Mouse (Mus musculus) testis, postnatal 14 days (tissue): ENCODE data around the gene Fbxl5.

Experiments used
- DNase-seq: peaks from one replicate; pipeline ENCODE4 v3.0.0; 2021; ENCODE audit warnings: low spot score

Gene Fbxl5

GRCm38 (mm10) chr5:43781977-43782930 lies 39.2 kb downstream of the Fbxl5 start:
- DNase-seq, result peak; percentile 85

- DNase-seq, result peak; percentile 69
These were observed 39.9 kb downstream of the Fbxl5 start for GRCm38 (mm10) chr5:43781423-43781976.

DNA sequence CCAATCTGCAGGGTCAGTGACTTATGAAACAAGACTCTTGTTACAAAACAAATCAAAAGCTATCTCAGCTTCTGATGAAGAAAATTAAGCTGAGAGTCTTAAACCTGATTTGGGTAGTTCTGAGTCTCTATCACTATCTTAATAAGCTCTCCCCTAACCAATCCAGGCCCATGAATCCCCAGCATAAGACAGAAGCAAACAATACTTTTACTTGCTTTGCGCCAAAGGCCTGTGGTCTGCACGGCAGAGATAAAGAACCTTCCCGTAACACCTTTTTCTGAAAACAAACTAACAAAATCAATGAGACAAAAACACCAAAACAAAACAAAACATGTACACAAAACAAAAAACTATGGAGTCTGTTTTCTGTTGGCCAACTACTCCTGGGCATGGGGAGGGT lies 42.9 kb downstream of the Fbxl5 start:
- no peak for DNase-seq

- no peak for DNase-seq
These were observed 44.4 kb downstream of the Fbxl5 start for GRCm38 (mm10) chr5:43776993-43777392.

- no peak for DNase-seq
These were observed 45.0 kb downstream of the Fbxl5 start for GRCm38 (mm10) chr5:43776407-43776806.

GRCm38 (mm10) chr5:43771555-43771954 lies 49.9 kb downstream of the Fbxl5 start:
- no peak for DNase-seq

DNA sequence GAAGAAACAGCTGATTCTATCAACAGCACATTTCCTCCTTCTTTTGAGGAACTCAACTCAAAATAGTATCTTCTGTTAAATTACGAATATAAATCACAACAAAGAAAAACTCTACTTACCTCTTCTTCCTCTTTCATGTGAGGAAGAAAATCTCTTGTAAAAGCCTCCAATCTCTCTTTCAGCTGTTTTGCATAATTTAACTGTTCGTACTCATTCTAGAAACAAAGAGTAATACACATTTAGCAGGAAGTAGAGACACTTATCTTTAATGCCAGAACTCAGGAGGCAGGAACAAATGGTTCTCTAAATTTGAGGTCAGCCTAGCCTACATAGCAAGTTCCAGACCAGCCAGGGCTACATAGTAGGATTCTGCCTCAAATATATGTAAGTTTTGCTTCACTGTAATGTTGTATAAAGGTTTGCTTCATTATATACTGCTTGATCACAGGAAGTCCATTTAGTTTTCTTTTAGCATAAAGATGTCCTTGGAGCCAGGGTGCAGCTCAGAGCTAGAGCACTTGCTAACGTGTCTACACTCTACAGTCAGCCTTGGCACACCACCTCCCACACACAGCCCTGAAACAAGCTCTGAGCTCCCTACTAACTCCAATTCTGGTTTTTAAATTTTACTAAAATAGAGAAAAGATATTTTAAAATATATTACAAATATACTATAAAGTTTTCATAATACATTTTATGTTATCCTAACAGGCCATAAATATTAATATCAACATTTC lies 50.7 kb downstream of the Fbxl5 start:
- no peak for DNase-seq

- DNase-seq, result no peak
These were observed 72.3 kb downstream of the Fbxl5 start for GRCm38 (mm10) chr5:43749092-43749491.

- DNase-seq, result no peak
These were observed 73.4 kb downstream of the Fbxl5 start for GRCm38 (mm10) chr5:43748039-43748438.

- DNase-seq, result no peak
These were observed 76.3 kb downstream of the Fbxl5 start for GRCm38 (mm10) chr5:43745156-43745555.

DNA sequence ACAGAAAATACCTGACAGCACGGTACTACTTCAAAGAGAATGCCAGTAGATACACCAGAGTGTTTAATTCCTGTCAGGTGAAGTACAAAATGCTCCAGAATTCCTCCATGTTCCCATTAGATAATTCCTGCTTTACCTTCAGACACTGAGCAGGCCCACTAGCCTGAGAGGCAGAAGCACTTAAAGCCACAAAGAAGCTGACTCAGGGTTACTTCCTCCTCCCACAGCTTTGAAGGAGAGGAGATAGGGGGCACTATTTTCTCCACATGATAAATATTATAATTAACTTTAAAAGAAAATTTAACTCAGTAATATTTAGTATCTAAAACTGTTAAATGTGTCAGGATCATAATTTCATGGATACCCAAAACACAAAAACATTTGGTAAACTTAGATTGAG lies 77.3 kb downstream of the Fbxl5 start:
- no peak for DNase-seq

DNA sequence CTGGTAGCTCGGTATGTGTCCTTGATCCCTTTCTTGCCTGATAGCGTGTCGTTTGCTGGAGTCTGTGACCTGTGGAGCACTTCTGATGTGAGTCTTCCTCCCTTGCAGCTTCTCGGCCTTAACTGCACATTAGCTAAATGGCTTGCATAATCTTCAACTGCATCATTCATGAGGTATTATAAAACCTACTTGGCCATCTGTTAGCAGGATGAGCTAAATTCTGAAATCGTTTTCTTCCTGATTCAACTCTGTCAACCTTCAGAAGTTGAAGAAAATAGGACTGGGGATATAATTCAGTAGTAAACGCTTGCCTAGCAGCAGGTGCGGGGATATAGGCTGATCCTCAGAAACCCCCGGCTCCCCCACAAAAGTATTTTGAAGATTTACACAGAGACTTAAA lies 89.1 kb downstream of the Fbxl5 start:
- DNase-seq, result no peak

DNA sequence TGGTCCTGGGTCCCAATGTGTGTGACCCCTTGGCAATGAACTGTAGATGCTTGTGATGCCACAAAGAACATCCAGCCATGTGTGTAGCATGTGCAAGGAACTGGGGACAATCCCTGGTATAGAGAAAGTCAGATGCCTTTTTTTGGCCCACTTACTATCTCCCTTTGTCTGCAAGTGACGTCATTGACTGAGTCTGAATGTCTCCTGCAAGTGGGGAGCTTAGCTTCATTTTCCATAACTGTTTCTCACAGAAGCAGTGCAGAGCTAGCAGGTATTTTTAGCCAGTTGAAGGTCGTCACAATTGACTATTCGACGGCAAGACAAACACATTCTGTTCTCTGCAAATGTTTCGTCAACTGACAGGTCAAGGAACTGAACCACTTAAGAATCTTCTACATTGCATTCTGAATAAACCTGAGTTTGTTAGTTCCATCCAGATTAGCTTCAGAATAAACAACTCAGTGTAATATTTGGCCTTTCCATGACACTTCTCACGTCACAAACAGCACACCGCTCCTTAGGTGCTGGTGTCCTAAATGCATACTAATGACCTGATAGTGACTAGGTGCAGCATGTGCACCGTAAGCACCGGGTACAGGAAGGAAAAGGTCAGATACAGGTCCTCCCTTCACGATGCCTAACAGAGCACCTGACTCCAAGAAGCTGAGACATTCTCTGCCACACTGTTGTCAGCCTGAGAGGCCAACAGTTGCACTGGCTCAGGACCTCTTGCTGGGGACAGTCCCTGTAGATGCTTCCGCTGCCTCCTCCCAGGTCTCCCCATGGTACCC lies 92.9 kb downstream of the Fbxl5 start:
- no peak for DNase-seq

- no peak for DNase-seq
These were observed 97.6 kb downstream of the Fbxl5 start for GRCm38 (mm10) chr5:43723830-43724229.

- no peak for DNase-seq
These were observed 99.0 kb downstream of the Fbxl5 start for GRCm38 (mm10) chr5:43722452-43722783.

GRCm38 (mm10) chr5:43721538-43722451 lies 99.6 kb downstream of the Fbxl5 start:
- DNase-seq, result no peak

- DNase-seq, result no peak
These were observed 122.2 kb downstream of the Fbxl5 start for GRCm38 (mm10) chr5:43699240-43699639.

DNA sequence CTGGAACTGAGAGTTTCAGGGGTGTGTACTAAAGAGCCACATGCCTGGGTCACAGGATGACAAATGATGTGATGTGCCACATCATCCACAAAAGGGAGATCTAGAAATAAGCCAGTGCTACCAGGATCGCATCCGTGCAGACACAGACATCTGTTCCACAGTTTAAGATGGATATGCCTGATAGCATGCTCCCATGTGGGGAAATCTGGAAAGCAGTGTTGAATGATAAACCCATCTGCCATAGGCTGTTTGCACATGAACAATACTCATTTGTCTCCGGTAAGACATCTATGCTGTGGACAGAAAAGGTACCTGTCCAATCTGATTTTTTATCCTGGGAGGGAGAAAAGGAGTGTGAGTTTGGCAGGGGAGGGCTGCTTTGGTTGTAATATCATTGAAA lies 124.3 kb downstream of the Fbxl5 start:
- DNase-seq, result no peak
